Mouse (Mus musculus) adrenal gland, adult 18-20 months (tissue): ENCODE data around the gene Pi4k2b. TPM values are rescaled to one million over a fixed set of nuclear protein-coding genes. Genes with fewer than 3 reads are reported as not detected.
A peak's percentile ranks its signal among the peaks of the same experiment; 100 is the strongest.
"Not testable (repeated sequence)": the region's sequence is repeated elsewhere in the genome, so short reads cannot be mapped to it uniquely, and the experiment has no call there.

ENCODE experiments used
- DNase-seq, 2 experiments: peaks; one replicate each; pipeline ENCODE4 v3.0.0; 2021 to 2022; ENCODE audit warnings: low spot score in 2 of 2
- total RNA-seq, 2 experiments: library from RNA; stranded (reverse); gene quantifications; 1 replicate in 1 of 2; 2 replicates in 1 of 2; pipeline ENCODE4 v1.2.3; 2021

Pi4k2b gene
- total RNA-seq, 2 experiments from 2014 or later, result 10.5 to 13.9 TPM

GRCm38 (mm10) chr5:52776466-52777354, 35.3 kb downstream of the Pi4k2b start:
- not testable (repeated sequence) for DNase-seq

- peak; percentile 79 to 84 for DNase-seq
Observed at GRCm38 (mm10) chr5:52782523-52783250, 41.3 kb downstream of the Pi4k2b start.

GRCm38 (mm10) chr5:52783251-52783620, 41.9 kb downstream of the Pi4k2b start:
- no peak for DNase-seq

- no peak for DNase-seq
Observed at GRCm38 (mm10) chr5:52783957-52784356, 42.6 kb downstream of the Pi4k2b start.

DNA sequence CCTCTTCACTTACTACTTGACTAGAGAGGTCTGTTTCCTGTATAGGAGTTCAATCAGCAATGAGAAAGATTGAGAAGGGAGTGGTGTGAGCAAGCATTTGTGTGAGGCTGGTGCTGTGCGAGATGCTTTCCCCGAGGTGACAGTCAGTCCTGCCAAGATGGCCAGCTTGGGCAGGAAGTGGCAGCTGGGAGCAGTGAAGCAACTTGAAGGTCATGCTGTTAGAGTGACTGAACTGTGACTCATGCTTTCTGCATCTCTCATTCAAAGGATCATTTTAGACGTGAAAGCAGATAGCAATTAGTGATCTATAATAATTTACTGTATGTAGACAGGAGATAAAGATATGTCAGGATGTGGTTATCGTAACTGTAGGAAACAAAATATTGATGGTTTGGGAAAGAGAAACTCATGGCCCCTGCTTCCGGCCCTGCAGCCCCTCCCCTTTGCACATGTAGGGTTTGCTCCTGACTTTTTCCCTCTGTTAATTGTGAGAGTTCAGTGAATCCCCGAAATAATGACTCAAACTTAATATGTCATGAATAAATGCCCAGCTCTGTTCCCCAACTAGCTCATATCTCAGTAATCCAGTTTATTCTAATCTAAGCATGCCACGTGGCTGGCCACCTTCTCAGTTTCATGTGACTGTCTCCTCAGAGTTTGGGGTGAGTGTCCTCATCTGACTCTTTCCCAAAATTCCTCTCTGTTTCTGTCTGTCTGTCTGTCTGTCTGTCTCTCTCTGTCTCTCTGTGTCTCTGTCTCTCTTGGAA, 45.4 kb downstream of the Pi4k2b start:
- DNase-seq, result peak in 1 of 2 experiments; percentile 33

DNA sequence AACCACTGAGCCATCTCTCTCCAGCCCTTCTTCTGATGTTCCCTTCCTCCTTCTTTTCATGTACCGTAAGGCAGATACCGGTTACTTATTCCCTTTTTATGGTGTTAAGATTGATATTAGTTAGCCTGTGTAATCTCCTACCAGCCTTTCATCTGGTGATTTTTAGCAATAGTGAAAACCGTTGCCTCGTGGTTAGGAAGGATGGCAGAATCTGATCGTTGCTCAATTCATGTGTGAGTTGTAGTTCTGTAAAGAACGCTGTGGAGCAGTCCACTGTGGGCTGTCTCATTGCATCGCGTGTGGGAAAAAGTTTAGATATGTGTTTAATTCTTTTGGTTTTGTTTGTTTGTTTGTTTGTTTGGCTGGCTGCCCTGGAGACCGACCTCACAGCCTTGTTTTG, 51.9 kb downstream of the Pi4k2b start:
- no peak for DNase-seq

GRCm38 (mm10) chr5:52794109-52794508, 52.7 kb downstream of the Pi4k2b start:
- no peak for DNase-seq

DNA sequence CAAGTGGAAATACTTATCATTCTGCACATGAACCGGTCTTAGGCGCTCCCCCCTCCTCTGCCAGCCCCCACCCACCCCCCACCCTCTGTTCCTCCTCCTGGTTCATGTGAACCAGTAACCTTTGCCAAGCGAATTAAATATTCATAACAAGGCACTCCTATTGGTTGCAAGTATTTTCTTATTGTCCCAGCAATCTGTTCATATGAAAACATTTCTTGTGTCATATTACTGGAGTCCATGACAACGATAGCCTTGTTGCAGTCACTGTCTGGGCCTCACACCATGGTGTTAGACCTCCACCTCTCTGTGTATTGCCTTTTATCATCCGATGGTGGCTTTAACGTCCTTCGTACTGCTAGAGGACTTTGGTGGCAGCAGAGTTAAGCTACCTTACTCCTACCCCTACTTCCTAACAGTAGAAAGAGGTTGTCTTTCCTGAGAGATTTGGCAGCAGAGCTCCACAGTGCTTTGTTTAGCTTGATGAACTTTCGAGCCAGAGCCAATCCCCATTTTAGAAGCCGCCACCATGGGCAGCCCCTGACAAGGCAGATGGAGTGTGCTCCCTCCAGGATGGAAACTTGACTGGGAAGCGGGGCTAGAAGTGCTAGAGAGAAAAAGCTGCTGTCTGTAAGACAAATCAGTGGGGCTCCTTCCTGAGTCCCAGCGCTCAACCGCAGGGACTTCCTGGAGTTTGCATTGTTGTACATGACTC, 58.1 kb downstream of the Pi4k2b start:
- DNase-seq, result no peak

DNA sequence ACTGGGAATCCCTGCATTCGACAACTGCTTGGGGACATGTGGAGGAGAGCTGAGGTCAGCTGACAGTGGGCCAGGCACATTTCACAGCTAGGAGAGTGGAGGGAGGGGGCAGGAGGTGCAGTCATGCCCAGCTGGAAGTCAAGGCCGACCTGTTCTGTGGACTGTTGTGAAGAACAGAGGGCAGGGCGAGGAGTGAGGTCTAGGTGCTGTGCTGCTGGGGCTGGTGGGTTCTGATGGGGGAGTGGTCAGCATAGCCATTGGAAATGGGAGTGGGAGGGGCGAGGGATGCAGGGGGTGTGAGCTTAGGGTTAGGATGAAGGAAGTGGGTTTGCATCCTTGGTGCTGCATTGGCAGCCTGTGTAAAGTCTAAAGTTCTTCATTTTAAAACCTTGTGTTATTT, 64.4 kb downstream of the Pi4k2b start:
- no peak for DNase-seq

GRCm38 (mm10) chr5:52806349-52806748, 65.0 kb downstream of the Pi4k2b start:
- no peak for DNase-seq

DNA sequence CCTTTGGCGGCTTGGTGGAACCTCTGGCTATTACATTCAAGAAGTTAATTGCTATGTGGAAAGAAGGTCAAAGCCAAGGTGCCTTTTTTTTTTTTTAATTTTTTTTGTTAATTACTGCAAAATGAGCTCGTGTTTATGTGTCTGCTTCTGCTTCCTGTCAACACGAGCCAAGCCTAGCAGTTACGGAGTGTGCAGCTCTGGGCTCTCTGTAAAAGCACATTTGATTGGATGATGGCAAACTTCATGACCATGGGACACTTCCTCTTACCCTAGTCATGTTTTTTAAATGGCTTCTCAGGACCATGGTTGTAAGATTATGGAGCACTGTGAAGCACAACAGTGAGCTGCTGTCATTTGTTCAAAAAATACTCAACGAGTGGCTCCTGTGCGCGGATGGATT, 65.7 kb downstream of the Pi4k2b start:
- DNase-seq, result no peak

DNA sequence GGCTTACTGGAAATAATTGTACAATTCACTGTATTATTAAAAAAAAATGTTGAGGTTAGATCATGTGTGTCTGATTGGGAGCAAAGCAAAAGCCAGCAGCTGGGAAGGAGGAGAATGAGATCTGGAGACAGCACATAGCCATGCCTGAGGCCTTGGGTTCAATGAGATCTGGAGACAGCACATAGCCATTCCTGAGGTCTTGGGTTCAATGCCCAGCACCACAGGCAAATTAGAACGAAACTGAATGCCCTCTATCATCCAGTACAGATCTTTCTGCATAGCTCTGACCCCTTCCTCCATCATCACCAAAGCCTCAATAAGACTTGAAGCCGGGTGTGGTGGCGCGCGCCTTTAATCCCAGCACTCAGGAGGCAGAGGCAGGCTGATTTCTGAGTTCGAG, 69.1 kb downstream of the Pi4k2b start:
- no peak for DNase-seq

- DNase-seq, result no peak
Observed at GRCm38 (mm10) chr5:52811056-52811455, 69.7 kb downstream of the Pi4k2b start.

GRCm38 (mm10) chr5:52812456-52812855, 71.1 kb downstream of the Pi4k2b start:
- no peak for DNase-seq

GRCm38 (mm10) chr5:52813312-52813711, 71.9 kb downstream of the Pi4k2b start:
- no peak for DNase-seq

- DNase-seq, result no peak
Observed at GRCm38 (mm10) chr5:52818676-52819075, 77.3 kb downstream of the Pi4k2b start.

Other genes with a start within 250 kb of the Pi4k2b start
- gene Lgi2, start 175.1 kb upstream of the Pi4k2b start, total RNA-seq, result 1 to 10 TPM in 1 of 2 experiments, under 1 TPM in 1; 0.46 to 2.2 TPM
- 10 to 100 TPM; 13.0 to 14.3 TPM for gene Sepsecs, start 71.9 kb upstream of the Pi4k2b start, total RNA-seq
- 1 to 10 TPM; 7.6 to 9.4 TPM for gene Zcchc4, start 33.8 kb downstream of the Pi4k2b start, total RNA-seq
- 10 to 100 TPM; 43.7 to 50.2 TPM for gene Anapc4, start 92.4 kb downstream of the Pi4k2b start, total RNA-seq